Mouse (Mus musculus) cerebellum, postnatal 14 days (tissue): ENCODE results near the gene Lmo7.
A peak's percentile ranks its signal among the peaks of the same experiment; 100 is the strongest.

ENCODE experiments used
- DNase-seq, 2 experiments: peaks; one replicate each; pipeline ENCODE4 v3.0.0; 2021; ENCODE audit warnings: mixed read lengths in 2 of 2

The Lmo7 gene

GRCm38 (mm10) chr14:101879050-101879694, 149.4 kb downstream of the Lmo7 start:
- DNase-seq = no peak

DNA sequence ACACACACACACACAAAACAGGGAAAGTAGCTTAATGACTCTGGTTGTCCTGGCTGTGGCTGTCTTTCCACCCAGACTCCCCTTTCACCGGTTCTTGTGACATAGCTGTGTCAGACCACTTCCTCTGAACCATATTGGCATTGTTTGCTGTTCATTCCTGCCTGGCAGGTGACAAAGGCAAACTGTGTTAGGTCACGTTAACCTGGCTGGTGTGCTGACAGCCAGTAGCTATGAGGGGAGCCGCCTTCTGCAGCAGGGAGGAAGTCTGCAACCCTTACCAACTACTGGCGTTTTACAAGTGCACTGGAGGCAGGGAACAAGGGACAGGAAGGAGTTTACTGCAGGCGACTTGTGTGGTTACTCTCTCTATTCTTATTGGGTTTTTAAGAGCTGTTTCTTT, 153.2 kb downstream of the Lmo7 start:
- DNase-seq = no peak

DNA sequence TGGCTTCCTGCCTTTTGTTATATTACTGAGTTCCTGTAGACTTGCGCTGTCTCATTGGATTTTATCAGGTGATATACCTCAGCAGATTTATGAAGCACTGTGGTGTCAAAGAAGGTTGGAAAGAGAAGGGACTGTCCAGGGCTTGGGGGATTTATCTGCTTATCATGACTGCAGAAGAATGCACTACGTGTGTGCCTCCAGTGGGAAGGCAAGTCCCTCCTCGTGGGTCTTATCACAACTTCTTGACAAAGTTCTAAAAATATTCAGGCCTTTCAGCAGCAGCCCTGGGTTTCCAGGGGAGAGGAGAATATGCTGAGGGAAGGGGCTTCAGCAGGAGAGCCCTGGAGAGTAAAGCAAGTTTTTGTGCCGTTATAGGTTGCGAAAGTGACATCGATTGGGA, 154.0 kb downstream of the Lmo7 start:
- no peak for DNase-seq

DNA sequence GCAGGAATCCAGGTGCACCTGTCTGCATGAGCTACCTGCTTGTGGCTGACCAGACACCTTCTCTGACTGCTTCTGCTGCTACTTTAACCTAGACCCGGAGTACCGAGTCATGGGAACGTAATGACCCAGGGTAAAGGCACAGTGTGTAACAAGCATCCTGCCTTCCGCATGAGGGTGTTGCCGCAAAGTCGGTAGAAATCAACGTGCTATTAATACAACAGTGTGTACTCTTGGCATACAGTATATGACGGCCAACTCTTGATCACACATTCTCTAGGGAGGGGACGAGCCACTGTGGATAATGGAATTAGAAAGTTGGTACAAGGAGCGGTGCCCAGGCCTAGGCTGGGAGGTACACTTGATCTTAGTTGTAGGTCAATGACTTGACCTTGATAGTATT, 156.6 kb downstream of the Lmo7 start:
- no peak for DNase-seq

GRCm38 (mm10) chr14:101891903-101892448, 162.2 kb downstream of the Lmo7 start:
- DNase-seq = no peak

DNA sequence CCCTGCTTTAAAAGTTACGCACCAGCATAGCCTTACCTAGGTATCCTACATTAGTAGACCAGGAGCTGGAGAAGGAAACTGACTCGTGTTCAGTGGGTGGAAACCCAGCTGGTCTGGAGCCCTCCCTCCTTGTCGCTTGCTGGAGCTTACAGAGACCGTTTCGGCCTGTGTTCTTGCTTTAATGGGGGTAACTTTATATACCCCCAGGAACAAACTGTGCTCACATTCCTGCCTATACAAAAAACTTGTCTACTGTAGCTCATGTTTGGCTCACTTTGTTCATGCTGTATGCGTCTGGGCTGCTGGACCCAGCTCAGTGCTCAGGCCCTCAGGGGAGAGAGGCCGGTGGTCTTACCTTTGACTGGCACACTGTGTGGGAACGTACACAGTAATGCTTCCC, 162.7 kb downstream of the Lmo7 start:
- DNase-seq = no peak

GRCm38 (mm10) chr14:101893215-101893614, 163.5 kb downstream of the Lmo7 start:
- no peak for DNase-seq

- DNase-seq = no peak
These were observed 168.5 kb downstream of the Lmo7 start for GRCm38 (mm10) chr14:101898250-101898649.

DNA sequence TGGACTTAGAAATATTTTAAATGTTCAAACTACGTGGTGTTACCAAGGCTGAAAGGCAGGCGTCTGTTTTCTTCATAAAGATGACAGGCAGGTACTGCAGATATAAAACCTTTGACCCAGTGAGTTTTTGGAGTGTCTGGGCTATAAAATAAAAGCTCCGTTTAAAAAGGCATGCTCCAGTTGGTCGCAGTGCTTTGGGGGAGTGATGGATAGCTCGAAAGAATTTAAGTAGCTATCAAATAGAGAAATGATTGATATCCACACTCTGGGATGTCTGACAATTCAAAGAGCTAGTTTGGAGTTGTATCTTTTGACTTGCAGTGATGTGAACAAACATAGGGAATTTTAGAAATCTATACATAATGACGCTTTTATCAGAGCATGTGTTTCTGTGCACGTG, 171.7 kb downstream of the Lmo7 start:
- no peak for DNase-seq

DNA sequence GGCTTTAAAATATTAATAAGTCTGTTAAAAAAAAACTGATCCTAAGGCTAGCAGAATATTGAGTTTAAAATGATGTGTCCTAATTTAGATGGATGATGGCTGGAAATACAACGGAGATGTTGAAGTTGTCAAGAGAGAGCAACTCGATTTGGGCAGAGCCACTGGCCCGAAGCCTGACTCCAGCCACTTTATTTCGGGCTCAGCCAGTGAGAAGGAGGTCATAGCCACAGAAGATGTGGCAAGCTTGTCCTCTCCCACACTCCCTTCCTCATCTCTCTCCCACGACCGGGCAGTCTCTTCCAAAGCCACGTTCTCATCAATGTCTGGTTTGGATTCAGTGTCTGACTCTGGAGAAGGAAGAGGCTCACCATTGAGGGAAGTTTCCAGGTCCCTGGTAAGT, 172.2 kb downstream of the Lmo7 start:
- DNase-seq = no peak

GRCm38 (mm10) chr14:101903722-101904121, 174.0 kb downstream of the Lmo7 start:
- peak in 1 of 2 experiments; percentile 26 for DNase-seq

DNA sequence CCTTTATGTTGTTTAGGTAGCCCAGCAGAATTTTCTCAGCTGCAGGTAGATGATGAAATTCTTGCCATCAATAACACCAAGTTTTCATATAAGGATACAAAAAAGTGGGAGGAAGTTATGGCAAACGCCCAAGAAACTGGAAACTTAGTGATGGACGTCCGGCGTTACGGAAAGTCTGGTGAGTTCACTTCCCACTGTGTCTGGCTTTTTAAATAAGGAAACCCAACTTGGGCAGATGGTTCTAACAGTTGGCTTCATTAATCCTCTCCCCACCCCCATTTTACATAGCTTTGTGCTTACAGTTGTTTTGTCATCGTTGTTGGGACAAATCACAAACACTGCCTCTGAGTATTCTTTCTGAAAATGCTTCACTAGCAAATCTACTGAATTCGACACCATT, 182.2 kb downstream of the Lmo7 start:
- peak in 1 of 2 experiments; percentile 33 for DNase-seq

DNA sequence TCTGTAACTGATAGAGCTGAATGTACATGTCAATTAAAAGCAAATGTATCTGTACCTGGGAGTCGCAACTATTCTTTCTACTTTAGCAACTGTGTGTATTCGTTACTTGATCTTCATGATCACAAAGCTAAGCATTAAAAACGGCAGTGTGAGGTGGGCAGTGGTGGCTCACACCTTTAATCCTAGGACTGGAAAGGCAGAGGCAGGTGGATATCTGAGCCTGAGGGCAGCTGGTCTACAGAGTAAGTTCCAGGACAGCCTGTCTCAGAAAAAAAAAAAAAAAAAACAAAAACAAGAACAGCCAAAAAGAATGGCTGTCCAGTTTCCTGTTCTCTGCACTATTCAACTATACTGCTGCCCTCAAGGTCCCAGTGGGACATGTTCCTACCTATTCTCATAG, 182.6 kb downstream of the Lmo7 start:
- DNase-seq = no peak

GRCm38 (mm10) chr14:101914321-101914720, 184.6 kb downstream of the Lmo7 start:
- peak; percentile 60 to 79 for DNase-seq

DNA sequence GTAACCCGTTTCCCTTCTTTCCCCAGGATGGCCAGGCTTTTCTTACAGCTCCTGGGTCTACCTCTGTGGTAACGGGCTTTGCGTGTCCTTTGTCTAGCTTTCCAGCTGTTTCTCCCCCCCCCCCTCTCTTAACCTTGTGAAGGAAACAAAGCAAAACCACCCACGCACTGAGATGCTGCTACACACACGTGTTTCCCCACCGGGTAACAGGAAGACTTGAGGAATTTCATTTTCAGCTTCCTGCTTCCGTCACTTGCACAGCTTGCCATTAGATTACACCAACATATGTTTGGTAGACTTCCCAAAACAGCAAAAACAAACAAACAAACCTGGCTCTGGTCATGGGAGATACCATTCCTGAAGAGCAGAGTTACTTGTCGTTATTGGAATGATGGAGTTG, 186.1 kb downstream of the Lmo7 start:
- no peak for DNase-seq

DNA sequence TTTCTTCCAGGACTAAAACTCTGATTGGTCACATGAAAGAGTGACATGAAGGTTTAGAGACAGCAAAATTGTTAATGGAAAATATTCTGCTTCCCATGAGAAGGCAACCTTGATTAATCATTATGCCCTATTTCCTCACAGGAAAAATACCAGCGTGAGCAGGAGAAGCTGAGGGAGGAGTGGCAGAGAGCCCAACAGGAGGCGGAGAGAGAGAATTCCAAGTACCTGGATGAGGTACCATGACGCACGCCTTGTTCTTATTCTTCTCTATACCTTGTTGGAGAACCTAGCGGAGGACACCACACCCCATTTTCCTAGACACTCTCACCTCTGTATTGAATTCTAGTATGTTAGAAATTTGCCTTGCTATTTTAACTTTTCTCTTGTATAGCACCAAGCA, 188.7 kb downstream of the Lmo7 start:
- DNase-seq = no peak

DNA sequence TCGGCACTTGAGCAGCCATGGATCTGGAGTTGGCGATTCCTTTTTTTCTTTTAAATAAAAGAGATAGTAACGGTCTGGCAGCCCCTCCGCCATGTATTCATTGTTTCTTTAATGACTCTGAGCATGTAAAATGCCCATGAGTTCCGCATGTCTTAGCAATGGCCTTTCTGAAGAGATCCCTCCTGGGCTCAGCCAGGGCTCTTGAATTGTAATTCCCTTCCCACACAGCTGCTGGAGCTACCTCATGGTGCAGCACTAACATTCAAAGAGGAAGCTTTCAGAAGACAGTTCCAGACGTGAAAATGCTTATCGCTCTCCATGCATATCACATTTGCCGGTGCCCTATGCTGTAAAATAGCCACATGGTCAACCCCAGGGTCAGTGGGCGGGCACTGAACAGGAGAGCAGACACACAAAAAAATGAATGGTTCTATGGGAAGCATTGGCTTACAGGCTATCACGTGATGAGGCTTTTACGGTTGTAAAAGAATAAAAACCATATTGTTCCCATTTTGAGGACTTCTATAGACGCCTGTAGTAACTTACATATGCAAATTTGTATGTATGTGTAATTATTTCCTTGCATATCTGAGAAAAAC, 198.0 kb downstream of the Lmo7 start:
- no peak for DNase-seq

DNA sequence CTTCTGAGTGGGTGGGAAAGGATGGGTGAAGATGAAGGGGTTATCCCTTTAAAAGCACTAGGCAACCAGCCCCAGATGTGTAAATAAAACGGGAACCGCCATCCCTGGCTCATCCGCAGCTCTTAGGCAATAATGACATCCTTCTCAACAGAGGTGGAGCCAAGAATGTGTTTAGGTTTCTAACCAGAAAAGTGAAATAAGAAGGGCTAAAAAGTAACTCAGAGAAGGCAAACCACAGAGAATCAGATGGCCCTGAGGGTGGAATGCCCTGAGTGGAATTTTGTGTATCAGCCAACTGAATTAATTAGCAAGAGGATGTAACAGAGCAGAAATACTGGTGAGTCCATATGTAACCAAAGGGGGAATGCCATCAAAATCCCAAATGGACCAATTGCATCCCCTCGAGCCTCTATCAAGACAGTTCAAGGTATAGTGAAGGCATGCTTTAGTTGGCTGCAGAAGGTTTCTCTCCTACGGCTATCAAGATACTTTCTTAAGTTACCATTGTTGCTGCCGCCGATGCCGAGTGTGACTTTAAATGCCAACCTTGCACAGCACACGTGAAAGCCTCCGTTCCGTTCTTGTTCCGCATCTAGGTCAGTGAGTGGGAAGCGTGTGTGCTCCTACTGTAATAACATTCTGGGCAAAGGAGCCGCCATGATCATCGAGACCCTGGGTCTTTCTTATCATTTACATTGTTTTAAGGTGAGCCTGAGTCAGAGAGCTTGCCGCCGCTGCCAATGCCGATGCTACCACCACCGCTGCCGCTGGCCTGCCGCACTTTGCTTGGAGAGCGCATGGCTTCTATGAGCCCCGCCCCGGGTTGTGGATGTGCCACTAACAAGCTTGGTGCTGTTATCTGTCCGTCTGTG, 201.1 kb downstream of the Lmo7 start:
- DNase-seq = no peak

DNA sequence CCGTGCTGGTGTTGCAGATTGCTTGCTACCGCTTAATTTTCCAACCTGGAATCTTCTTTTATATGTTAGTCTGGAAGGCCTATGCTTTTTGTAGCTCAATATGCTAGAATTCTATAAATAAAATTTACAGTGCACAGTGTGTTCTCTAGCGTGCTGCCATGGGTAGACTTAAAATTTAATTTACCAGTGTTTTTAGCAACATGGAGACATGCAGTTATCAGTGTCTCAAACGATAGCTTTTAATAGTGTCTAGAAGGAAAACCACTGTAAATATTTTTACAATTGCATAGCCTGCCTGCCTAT, 201.6 kb downstream of the Lmo7 start:
- DNase-seq = no peak

- DNase-seq = no peak
These were observed 203.8 kb downstream of the Lmo7 start for GRCm38 (mm10) chr14:101933551-101933950.

- DNase-seq = peak; percentile 60 to 61
These were observed 213.2 kb downstream of the Lmo7 start for GRCm38 (mm10) chr14:101942971-101943370.

GRCm38 (mm10) chr14:101946711-101947516, 217.2 kb downstream of the Lmo7 start:
- peak; percentile 72 for DNase-seq

GRCm38 (mm10) chr14:101949114-101949513, 219.4 kb downstream of the Lmo7 start:
- peak; percentile 60 to 64 for DNase-seq
